Mouse (Mus musculus) gastrocnemius, postnatal 10 days (tissue): ENCODE results near the gene Gli1. TPM values are rescaled to one million over a fixed set of nuclear protein-coding genes. Genes with fewer than 3 reads are reported as not detected.

Source experiments
- DNase-seq: peaks from one replicate; pipeline ENCODE4 v3.0.0; 2021; ENCODE audit warnings: mixed read lengths
- total RNA-seq, 2 experiments: library from RNA; stranded (reverse); gene quantifications; 2 replicates each; pipeline ENCODE4 v1.2.3; 2021

The Gli1 gene
- total RNA-seq, 2 experiments from 2014 or later, result 3.3 to 6.8 TPM

- peak; percentile 14 for DNase-seq
Observed at GRCm38 (mm10) chr10:127348957-127349356, 7.2 kb upstream of the Gli1 start.

GRCm38 (mm10) chr10:127346173-127346572 lies 4.4 kb upstream of the Gli1 start:
- no peak for DNase-seq

GRCm38 (mm10) chr10:127343029-127343428 lies 1.3 kb upstream of the Gli1 start:
- DNase-seq, result no peak

- DNase-seq, result peak; percentile 26
Observed at GRCm38 (mm10) chr10:127341360-127341690, 449 bp downstream of the Gli1 start.

GRCm38 (mm10) chr10:127340577-127341359 lies 1.0 kb downstream of the Gli1 start:
- peak; percentile 39 for DNase-seq

- peak; percentile 72 for DNase-seq
Observed at GRCm38 (mm10) chr10:127339683-127340576, 1.8 kb downstream of the Gli1 start.

GRCm38 (mm10) chr10:127338930-127339682 lies 2.7 kb downstream of the Gli1 start:
- peak; percentile 79 for DNase-seq

- DNase-seq, result no peak
Observed at GRCm38 (mm10) chr10:127337536-127338099, 4.2 kb downstream of the Gli1 start.

GRCm38 (mm10) chr10:127336952-127337351 lies 4.8 kb downstream of the Gli1 start:
- DNase-seq, result no peak

GRCm38 (mm10) chr10:127335271-127335670 lies 6.5 kb downstream of the Gli1 start:
- no peak for DNase-seq

GRCm38 (mm10) chr10:127333152-127333551 lies 8.6 kb downstream of the Gli1 start:
- DNase-seq, result no peak

- DNase-seq, result no peak
Observed at GRCm38 (mm10) chr10:127332211-127332874, 9.4 kb downstream of the Gli1 start.

- no peak for DNase-seq
Observed at GRCm38 (mm10) chr10:127330212-127330611, 11.6 kb downstream of the Gli1 start.

GRCm38 (mm10) chr10:127327461-127328145 lies 14.2 kb downstream of the Gli1 start:
- DNase-seq, result no peak

GRCm38 (mm10) chr10:127326828-127327227 lies 14.9 kb downstream of the Gli1 start:
- DNase-seq, result peak; percentile 49

- peak; percentile 42 for DNase-seq
Observed at GRCm38 (mm10) chr10:127326017-127326801, 15.6 kb downstream of the Gli1 start.

- no peak for DNase-seq
Observed at GRCm38 (mm10) chr10:127325454-127326016, 16.2 kb downstream of the Gli1 start.

GRCm38 (mm10) chr10:127324495-127324894 lies 17.3 kb downstream of the Gli1 start:
- no peak for DNase-seq

- no peak for DNase-seq
Observed at GRCm38 (mm10) chr10:127323131-127323855, 18.5 kb downstream of the Gli1 start.
